Mouse (Mus musculus) testis, adult 2 months (tissue): ENCODE results near the gene Fam208a. TPM values are rescaled to one million over a fixed set of nuclear protein-coding genes. Genes with fewer than 3 reads are reported as not detected.

Experiments
- H3K27ac ChIP-seq: fragments of 200-500 bp; 2 replicates; pipeline ENCODE4 v1.5.1; 2012; ENCODE audit warnings: low read depth, low read length; ENCODE audit not compliant: control insufficient read depth, insufficient read depth
- H3K27me3 ChIP-seq: fragments of 200-500 bp; 2 replicates; pipeline ENCODE4 v1.6.1; 2012; ENCODE audit warnings: mild to moderate bottlenecking, low read length, moderate library complexity; ENCODE audit not compliant: control insufficient read depth, insufficient read depth
- H3K36me3 ChIP-seq: fragments of 200-500 bp; 2 replicates; pipeline ENCODE4 v1.6.1; 2012; ENCODE audit warnings: mild to moderate bottlenecking, low read length; ENCODE audit not compliant: control insufficient read depth, insufficient read depth
- H3K4me1 ChIP-seq: fragments of 200-500 bp; 2 replicates; pipeline ENCODE4 v1.6.1; 2012; ENCODE audit warnings: low read length; ENCODE audit not compliant: control insufficient read depth, insufficient read depth
- H3K4me3 ChIP-seq: fragments of 200-500 bp; 2 replicates; pipeline ENCODE4 v1.5.1; 2012; ENCODE audit warnings: low read depth, mild to moderate bottlenecking, low read length, moderate library complexity, mixed read lengths; ENCODE audit not compliant: control insufficient read depth
- CTCF ChIP-seq: fragments of 200-500 bp; IDR thresholded peaks from 2 replicates; pipeline ENCODE4 v1.5.1; 2012; ENCODE audit warnings: low read depth, mild to moderate bottlenecking, inconsistent platforms, low read length, moderate library complexity; ENCODE audit not compliant: control insufficient read depth, insufficient read depth, insufficient replicate concordance
- POLR2A ChIP-seq: fragments of 200-500 bp; IDR thresholded peaks from 2 replicates; pipeline ENCODE4 v1.6.1; 2012; ENCODE audit warnings: low read depth, mild to moderate bottlenecking, inconsistent platforms, low read length, moderate library complexity; ENCODE audit not compliant: control insufficient read depth
- polyA plus RNA-seq: library from polyadenylated mRNA; depleted of rRNA; stranded (reverse); fragments of >200 nt; gene quantifications from 2 replicates; pipeline ENCODE4 v1.2.3, GENCODE M21; 2012

The Fam208a gene
- polyA plus RNA-seq, 1 experiment: 6.9 TPM

- Histone ChIP-seq H3K4me3 (no peak overlapping the region), H3K27me3 (no peaks in the 10 kb centered on the region), H3K36me3 (no peaks in the 10 kb centered on the region; the same call in none of the 2 replicates), H3K4me1 (no peaks in the 10 kb centered on the region), H3K27ac (no peak overlapping the region)
- no peak for TF ChIP-seq POLR2A
- no peak for TF ChIP-seq CTCF
Observed at GRCm38 (mm10) chr14:27440921-27441320, 12.3 kb downstream of the Fam208a start.

- H3K36me3 ChIP-seq: no peaks in the 10 kb centered on the region; the same call in none of the 2 replicates
- no peak overlapping the region for H3K4me3 ChIP-seq
- H3K4me1 ChIP-seq: no peaks in the 10 kb centered on the region
- TF ChIP-seq POLR2A: no peak
- TF ChIP-seq CTCF: no peak
- no peaks in the 10 kb centered on the region for H3K27me3 ChIP-seq
- no peak overlapping the region for H3K27ac ChIP-seq
Observed at GRCm38 (mm10) chr14:27444851-27445281, 16.2 kb downstream of the Fam208a start.

GRCm38 (mm10) chr14:27446963-27447362 is 18.3 kb downstream of the Fam208a start:
- H3K27ac ChIP-seq: no peak overlapping the region
- no peaks in the 10 kb centered on the region; the same call in none of the 2 replicates for H3K36me3 ChIP-seq
- H3K4me1 ChIP-seq: no peaks in the 10 kb centered on the region
- no peak overlapping the region for H3K4me3 ChIP-seq
- H3K27me3 ChIP-seq: no peaks in the 10 kb centered on the region
- TF ChIP-seq POLR2A (no peak), CTCF (no peak)

GRCm38 (mm10) chr14:27491399-27491798 is 62.8 kb downstream of the Fam208a start:
- Histone ChIP-seq H3K4me1 (no peaks in the 10 kb centered on the region), H3K27ac (no peak overlapping the region), H3K4me3 (no peak overlapping the region), H3K27me3 (no peaks in the 10 kb centered on the region), H3K36me3 (peaks cover 5% of the 10 kb centered on the region)
- no peak for TF ChIP-seq POLR2A
- no peak for TF ChIP-seq CTCF

- Histone ChIP-seq H3K27ac (no peak overlapping the region), H3K4me3 (no peak overlapping the region), H3K36me3 (peaks cover 6% of the 10 kb centered on the region), H3K4me1 (no peaks in the 10 kb centered on the region), H3K27me3 (no peaks in the 10 kb centered on the region)
- TF ChIP-seq CTCF (no peak), POLR2A (no peak)
Observed at GRCm38 (mm10) chr14:27493516-27493915, 64.9 kb downstream of the Fam208a start.

GRCm38 (mm10) chr14:27501096-27501495 is 72.5 kb downstream of the Fam208a start:
- Histone ChIP-seq H3K4me3 (no peak overlapping the region), H3K27me3 (no peaks in the 10 kb centered on the region), H3K27ac (no peak overlapping the region), H3K4me1 (no peaks in the 10 kb centered on the region), H3K36me3 (0 out of 2 replicates have a peak, but pooled peaks cover 1% of the 10 kb centered on the region)
- TF ChIP-seq POLR2A (no peak), CTCF (no peak)

GRCm38 (mm10) chr14:27507894-27508643 is 79.4 kb downstream of the Fam208a start, which contains the start of gene Ccdc66:
TSS of gene Ccdc66 (minus strand) at chr14:27508460.
- TF ChIP-seq POLR2A (peak; percentile 77), CTCF (no peak)
- H3K27ac ChIP-seq: peak within 1 kb of the TSS; percentile 90
- peaks cover 5% of the 10 kb centered on the region; the same call in 1 of the 2 replicates for H3K4me1 ChIP-seq
- no peaks in the 10 kb centered on the region for H3K27me3 ChIP-seq
- peak within 1 kb of the TSS; percentile 86 for H3K4me3 ChIP-seq
- H3K36me3 ChIP-seq: no peaks in the 10 kb centered on the region; the same call in 1 of the 2 replicates
